In genomic region chr4:83383899-83384490, GRCm38 (mm10) we compare ENCODE assay signal across 9 mouse cellular contexts. TPM values are rescaled to one million over a fixed set of nuclear protein-coding genes. Genes with fewer than 3 reads are reported as not detected.
A peak's percentile ranks its signal among the peaks of the same experiment; 100 is the strongest.
DNase-seq lines count a peak whose midpoint lies in the region; ATAC-seq and TF ChIP-seq lines count a peak whose summit lies in the region.
"Had no signal": no experiment of that assay in that cellular context is flagged by ENCODE, and none has a peak within 500 bp of the region (broad histone marks: within the 10 kb centered on the region; RNA-seq: fewer than 3 reads in every experiment).

No protein-coding gene starts in this region.

- peak; percentile 20 to 58 for DNase-seq in CD8-positive naive resting alpha-beta T cell, adult 2 months (ENCODE audit: low read depth in 2 of 2, low spot score in 2 of 2)
- peak; percentile 34 for DNase-seq in adrenal gland, postnatal 25 days
- peak; percentile 46 for DNase-seq in gastrocnemius, adult 2 months
- DNase-seq in lung, embryonic 14.5 days = peak; percentile 61
- peak; percentile 47 for DNase-seq in thymus, postnatal 25 days
- no peak for DNase-seq in frontal cortex, postnatal 14 days (ENCODE audit: low spot score in 2 of 2)

- H3K27ac ChIP-seq in intestine, postnatal 0 days (ENCODE audit: low read depth, low read length) = no peak overlapping the region
- no peak overlapping the region for H3K27ac ChIP-seq in intestine, embryonic 15.5 days
- no peak overlapping the region for H3K27ac ChIP-seq in gastrocnemius, adult 2 months
- no peak overlapping the region for H3K27ac ChIP-seq in lung, embryonic 14.5 days (ENCODE audit: low read depth)
- H3K27ac ChIP-seq: embryonic facial prominence, embryonic 12.5 days had no signal

- H3K4me1 ChIP-seq in intestine, postnatal 0 days (replicated peaks; ENCODE audit: control insufficient read depth, insufficient read depth, low read length) = no peaks in the 10 kb centered on the region
- H3K4me1 ChIP-seq in intestine, embryonic 15.5 days (replicated peaks) = no peaks in the 10 kb centered on the region
- no peaks in the 10 kb centered on the region for H3K4me1 ChIP-seq in lung, embryonic 14.5 days (ENCODE audit: insufficient read depth)
- H3K4me1 ChIP-seq: embryonic facial prominence, embryonic 12.5 days had no signal

- 60% methylated on average over 6 of the region's 6 CpGs for WGBS in intestine, postnatal 0 days
- 59% methylated on average over 6 of the region's 6 CpGs for WGBS in intestine, embryonic 15.5 days
- WGBS in lung, embryonic 14.5 days = 54% methylated on average over 6 of the region's 6 CpGs

- H3K9me3 ChIP-seq in intestine, postnatal 0 days (ENCODE audit: control insufficient read depth) = no peaks in the 10 kb centered on the region
- H3K9me3 ChIP-seq in intestine, embryonic 15.5 days = no peaks in the 10 kb centered on the region
- H3K9me3 ChIP-seq in lung, embryonic 14.5 days (ENCODE audit: low read depth, low read length) = no peaks in the 10 kb centered on the region
- H3K9me3 ChIP-seq: embryonic facial prominence, embryonic 12.5 days had no signal

- no peaks in the 10 kb centered on the region for H3K27me3 ChIP-seq in intestine, postnatal 0 days (replicated peaks; ENCODE audit: control insufficient read depth, insufficient read depth, low read length)
- H3K27me3 ChIP-seq in intestine, embryonic 15.5 days (replicated peaks) = no peaks in the 10 kb centered on the region
- no peaks in the 10 kb centered on the region for H3K27me3 ChIP-seq in lung, embryonic 14.5 days (ENCODE audit: insufficient read depth, low read length)
- H3K27me3 ChIP-seq: embryonic facial prominence, embryonic 12.5 days had no signal

- no peaks in the 10 kb centered on the region for H3K36me3 ChIP-seq in intestine, postnatal 0 days (ENCODE audit: control insufficient read depth, insufficient read depth)
- no peaks in the 10 kb centered on the region for H3K36me3 ChIP-seq in intestine, embryonic 15.5 days
- H3K36me3 ChIP-seq in lung, embryonic 14.5 days (ENCODE audit: insufficient read depth) = no peaks in the 10 kb centered on the region
- H3K36me3 ChIP-seq: embryonic facial prominence, embryonic 12.5 days had no signal

- no peak overlapping the region for H3K4me2 ChIP-seq in intestine, postnatal 0 days (replicated peaks; ENCODE audit: low read depth)
- H3K4me2 ChIP-seq in intestine, embryonic 15.5 days (replicated peaks) = no peak overlapping the region
- no peak overlapping the region for H3K4me2 ChIP-seq in lung, embryonic 14.5 days
- H3K4me2 ChIP-seq: embryonic facial prominence, embryonic 12.5 days had no signal

- intact Hi-C loops in gastrocnemius, adult 2 months (cut with DNase I) = no loop called here

- TF ChIP-seq CTCF in intestine, postnatal 0 days (IDR thresholded peaks at IDR 0.05; ENCODE audit: low read depth) = peak; percentile 29
- peak; percentile 63 for TF ChIP-seq CTCF in gastrocnemius, adult 2 months (IDR thresholded peaks at IDR 0.05)
- TF ChIP-seq CTCF in lung, embryonic 14.5 days (IDR thresholded peaks at IDR 0.05; ENCODE audit: low read depth) = peak; percentile 28; the same call in 1 of the 2 replicates

- H3K4me3 ChIP-seq in intestine, postnatal 0 days (ENCODE audit: low read depth, low read length) = no peak overlapping the region
- H3K4me3 ChIP-seq in intestine, embryonic 15.5 days (replicated peaks) = no peak overlapping the region
- H3K4me3 ChIP-seq in gastrocnemius, adult 2 months = no peak overlapping the region
- H3K4me3 ChIP-seq in lung, embryonic 14.5 days (ENCODE audit: low read depth, low read length) = no peak overlapping the region
- H3K4me3 ChIP-seq: embryonic facial prominence, embryonic 12.5 days had no signal

- no peak for ATAC-seq in intestine, postnatal 0 days
- ATAC-seq in intestine, embryonic 15.5 days = no peak
- ATAC-seq in lung, embryonic 14.5 days (ENCODE audit: insufficient read depth) = no peak

- no peak overlapping the region for H3K9ac ChIP-seq in intestine, postnatal 0 days (ENCODE audit: low read depth, low read length)
- no peak overlapping the region for H3K9ac ChIP-seq in intestine, embryonic 15.5 days
- H3K9ac ChIP-seq in lung, embryonic 14.5 days = no peak overlapping the region
- H3K9ac ChIP-seq: embryonic facial prominence, embryonic 12.5 days had no signal

RNA-seq across cellular contexts. Expression of gene Snapc3, which starts 33.5 kb away (rescaled TPM):
- polyA plus RNA-seq in intestine, postnatal 0 days (2015; fragmentation: Nextera tagmentation; extraction: Ambion mirVana) = 12.6 and 13.3 TPM in 2 replicates
- 29.6 and 31.4 TPM in 2 replicates for polyA plus RNA-seq in intestine, embryonic 15.5 days (2015; fragmentation: Nextera tagmentation; extraction: Ambion mirVana)
- total RNA-seq in adrenal gland, postnatal 25 days (2021) = 27.5 and 31.8 TPM in 2 replicates
- 10 to 100 TPM in 1 of 2 experiments, 1 to 10 TPM in 1; 9.6 to 10.8 TPM for total RNA-seq in gastrocnemius, adult 2 months (2021)
- 46.2 and 48.9 TPM in 2 replicates for polyA plus RNA-seq in lung, embryonic 14.5 days (2014; fragmentation: Nextera tagmentation; extraction: Ambion mirVana)

RNA-seq across cellular contexts. Expression of gene Ttc39b, which starts 59.9 kb away (rescaled TPM):
- 2.7 and 2.9 TPM in 2 replicates for polyA plus RNA-seq in intestine, postnatal 0 days (2015; fragmentation: Nextera tagmentation; extraction: Ambion mirVana)
- 2.0 and 2.1 TPM in 2 replicates for polyA plus RNA-seq in intestine, embryonic 15.5 days (2015; fragmentation: Nextera tagmentation; extraction: Ambion mirVana)
- total RNA-seq in adrenal gland, postnatal 25 days (2021) = 16.7 and 19.6 TPM in 2 replicates
- 1 to 10 TPM; 4.0 to 6.9 TPM for total RNA-seq in gastrocnemius, adult 2 months (2021)
- polyA plus RNA-seq in lung, embryonic 14.5 days (2014; fragmentation: Nextera tagmentation; extraction: Ambion mirVana) = 3.3 and 4.2 TPM in 2 replicates

Comparison
In these comparisons a context has a peak if more than half of its experiments do, and no peak if none do; other contexts are left out.
1. DNase-seq: peak in CD8-positive naive resting alpha-beta T cell, adult 2 months (2 of 2), adrenal gland, postnatal 25 days (single experiment), gastrocnemius, adult 2 months (single experiment), lung, embryonic 14.5 days (single experiment) and thymus, postnatal 25 days (single experiment); none in frontal cortex, postnatal 14 days (0 of 2).
2. Peak in every context shown above with its lines, with median percentiles within 50 percentile points of each other: CTCF ChIP-seq.